Mouse (Mus musculus): ENCODE data around the gene Wnt3a. TPM values are rescaled to one million over a fixed set of nuclear protein-coding genes. Genes with fewer than 3 reads are reported as not detected.
A peak's percentile ranks its signal among the peaks of the same experiment; 100 is the strongest.

The Wnt3a gene
- total RNA-seq, 2 experiments from 2014 or later = not detected

GRCm38 (mm10) chr11:59263870-59264563, 26.5 kb downstream of the Wnt3a start:
- DNase-seq (ENCODE audit: low spot score) = no peak

GRCm38 (mm10) chr11:59262308-59262707, 28.2 kb downstream of the Wnt3a start:
- no peak for DNase-seq (ENCODE audit: low spot score)

GRCm38 (mm10) chr11:59260706-59261493, 29.7 kb downstream of the Wnt3a start:
- no peak for DNase-seq (ENCODE audit: low spot score)

GRCm38 (mm10) chr11:59259647-59260046, 30.9 kb downstream of the Wnt3a start:
- DNase-seq (ENCODE audit: low spot score) = no peak

GRCm38 (mm10) chr11:59248101-59248500, 42.5 kb downstream of the Wnt3a start:
- DNase-seq (ENCODE audit: low spot score) = no peak

- no peak for DNase-seq (ENCODE audit: low spot score)
These were observed 46.7 kb downstream of the Wnt3a start for GRCm38 (mm10) chr11:59243856-59244255.

GRCm38 (mm10) chr11:59241841-59242240, 48.7 kb downstream of the Wnt3a start:
- DNase-seq (ENCODE audit: low spot score) = no peak

- no peak for DNase-seq (ENCODE audit: low spot score)
These were observed 50.8 kb downstream of the Wnt3a start for GRCm38 (mm10) chr11:59239796-59240195.

- no peak for DNase-seq (ENCODE audit: low spot score)
These were observed 51.1 kb downstream of the Wnt3a start for GRCm38 (mm10) chr11:59239428-59239785.

GRCm38 (mm10) chr11:59238525-59239427, 51.8 kb downstream of the Wnt3a start:
- peak; percentile 49 for DNase-seq (ENCODE audit: low spot score)

- DNase-seq (ENCODE audit: low spot score) = no peak
These were observed 57.8 kb downstream of the Wnt3a start for GRCm38 (mm10) chr11:59232797-59233196.

- peak; percentile 60 for DNase-seq (ENCODE audit: low spot score)
These were observed 60.3 kb downstream of the Wnt3a start for GRCm38 (mm10) chr11:59230144-59230760.

GRCm38 (mm10) chr11:59228122-59228953, 62.2 kb downstream of the Wnt3a start, which contains the start of gene Arf1:
Gene Arf1 (minus strand): TSS chr11:59228270.
- DNase-seq (ENCODE audit: low spot score) = peak; percentile 96

- peak; percentile 36 for DNase-seq (ENCODE audit: low spot score)
These were observed 62.9 kb downstream of the Wnt3a start for GRCm38 (mm10) chr11:59227604-59228121.

GRCm38 (mm10) chr11:59226787-59227603, 63.6 kb downstream of the Wnt3a start:
- no peak for DNase-seq (ENCODE audit: low spot score)

GRCm38 (mm10) chr11:59226251-59226650, 64.3 kb downstream of the Wnt3a start:
- DNase-seq (ENCODE audit: low spot score) = no peak

- DNase-seq (ENCODE audit: low spot score) = no peak
These were observed 65.4 kb downstream of the Wnt3a start for GRCm38 (mm10) chr11:59225167-59225566.

GRCm38 (mm10) chr11:59224470-59224869, 66.1 kb downstream of the Wnt3a start:
- DNase-seq (ENCODE audit: low spot score) = no peak

- no peak for DNase-seq (ENCODE audit: low spot score)
These were observed 66.5 kb downstream of the Wnt3a start for GRCm38 (mm10) chr11:59224025-59224424.
